Mouse (Mus musculus) stomach, embryonic 15.5 days (tissue): ENCODE measurements around the gene Tk1. TPM values are rescaled to one million over a fixed set of nuclear protein-coding genes. Genes with fewer than 3 reads are reported as not detected.
A peak's percentile ranks its signal among the peaks of the same experiment; 100 is the strongest.

Experiments
- ATAC-seq: fragments of 200-750 bp; cut with Nextera tagmentation; 2 replicates; pipeline ENCODE4 v1.8.0; 2017; ENCODE audit warnings: low read depth, moderate number of reproducible peaks, moderate TSS enrichment; ENCODE audit not compliant: insufficient read depth, low FRiP score
- H3K27ac ChIP-seq: fragments of 300-500 bp; sonication (generic); 2 replicates; pipeline ENCODE4 v1.5.1; 2015; ENCODE audit warnings: mild to moderate bottlenecking, inconsistent platforms
- H3K27me3 ChIP-seq: fragments of 300-500 bp; sonication (generic); replicated peaks from 2 replicates; pipeline ENCODE4 v1.6.1; 2015; ENCODE audit warnings: inconsistent platforms
- H3K36me3 ChIP-seq: fragments of 300-500 bp; sonication (generic); 2 replicates; pipeline ENCODE4 v1.6.1; 2015; ENCODE audit warnings: inconsistent platforms
- H3K4me1 ChIP-seq: fragments of 300-500 bp; sonication (generic); 2 replicates; pipeline ENCODE4 v1.6.1; 2015; ENCODE audit warnings: inconsistent platforms
- H3K4me2 ChIP-seq: fragments of 300-500 bp; sonication (generic); 2 replicates; pipeline ENCODE4 v1.6.1; 2015; ENCODE audit warnings: mild to moderate bottlenecking, inconsistent platforms
- H3K4me3 ChIP-seq: fragments of 300-500 bp; sonication (generic); replicated peaks from 2 replicates; pipeline ENCODE4 v1.5.1; 2015; ENCODE audit warnings: inconsistent platforms
- H3K9ac ChIP-seq: fragments of 300-500 bp; sonication (generic); 2 replicates; pipeline ENCODE4 v1.6.1; 2015; ENCODE audit warnings: inconsistent platforms
- H3K9me3 ChIP-seq: fragments of 300-500 bp; sonication (generic); 2 replicates; pipeline ENCODE4 v1.6.1; 2016; ENCODE audit warnings: inconsistent platforms
- WGBS: fragments of 180-500 bp; shearing (Covaris S2); methylation state at CpG from one replicate; pipeline ENCODE4 v1.1.7; 2015; 5-methylcytosine and 5-hydroxymethylcytosine counted together
- polyA plus RNA-seq: library from polyadenylated mRNA; unstranded; fragments of >200 nt; fragmentation: Nextera tagmentation; extraction: Ambion mirVana; gene quantifications from 2 replicates; pipeline ENCODE4 v1.2.1, GENCODE M21; 2015

The Tk1 gene
- polyA plus RNA-seq, 1 experiment from 2014 or later, result 139 TPM

DNA sequence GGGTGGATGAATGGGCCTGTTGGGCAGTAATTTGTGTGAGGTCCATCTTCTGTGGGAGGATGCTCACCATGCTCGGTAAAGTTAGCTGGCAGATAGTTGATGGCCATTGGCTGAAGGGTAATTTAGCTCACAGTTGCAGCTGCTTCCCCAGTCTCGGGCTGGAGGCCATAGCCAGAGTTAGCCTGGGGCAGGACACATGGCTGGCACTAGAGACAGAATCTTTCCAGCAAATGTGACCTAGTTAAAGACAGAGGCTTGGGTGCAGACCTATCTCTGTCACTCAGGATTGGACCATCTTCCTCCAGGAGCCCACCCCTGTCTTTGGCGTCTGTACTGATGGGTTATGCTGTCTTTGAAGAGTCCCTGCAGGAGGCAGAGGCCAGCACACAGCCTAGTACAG is 32.5 kb upstream of the Tk1 start:
- H3K4me2 ChIP-seq, result no peak overlapping the region
- no peak overlapping the region for H3K9ac ChIP-seq
- 0 out of 2 replicates have a peak, but pooled peaks cover 2% of the 10 kb centered on the region for H3K4me1 ChIP-seq
- peaks cover 19% of the 10 kb centered on the region for H3K27me3 ChIP-seq
- 48% methylated on average over 3 of the region's 3 CpGs for WGBS
- ATAC-seq, result no peak
- H3K27ac ChIP-seq, result no peak overlapping the region
- H3K36me3 ChIP-seq, result peaks cover 37% of the 10 kb centered on the region
- H3K9me3 ChIP-seq, result no peaks in the 10 kb centered on the region
- H3K4me3 ChIP-seq, result no peak overlapping the region

DNA sequence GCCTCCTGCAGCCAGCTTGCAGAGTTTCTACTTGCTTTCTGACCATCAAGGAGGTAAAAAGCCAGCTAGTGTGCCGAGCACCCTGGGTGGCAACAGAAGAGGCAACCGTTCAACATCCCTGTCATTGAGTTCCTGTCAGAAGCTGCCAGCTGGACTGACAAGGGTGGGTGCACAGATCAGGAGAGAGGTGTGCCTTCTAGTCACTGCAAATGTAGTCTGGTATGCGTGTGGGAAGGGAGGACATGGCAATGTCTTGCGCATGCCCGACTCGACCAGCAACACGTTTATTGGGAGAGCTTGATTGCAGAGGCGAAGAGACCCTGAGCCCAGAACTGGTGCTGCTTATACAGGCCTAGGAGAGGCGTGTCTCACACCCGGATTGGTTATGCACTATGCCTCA is 31.6 kb upstream of the Tk1 start:
- H3K9ac ChIP-seq, result no peak overlapping the region
- H3K4me2 ChIP-seq, result no peak overlapping the region
- no peak overlapping the region for H3K27ac ChIP-seq
- H3K4me1 ChIP-seq, result 0 out of 2 replicates have a peak, but pooled peaks cover 2% of the 10 kb centered on the region
- peaks cover 46% of the 10 kb centered on the region for H3K36me3 ChIP-seq
- peaks cover 19% of the 10 kb centered on the region for H3K27me3 ChIP-seq
- no peak for ATAC-seq
- WGBS, result 91% methylated on average over 10 of the region's 10 CpGs
- H3K4me3 ChIP-seq, result no peak overlapping the region
- no peaks in the 10 kb centered on the region for H3K9me3 ChIP-seq

DNA sequence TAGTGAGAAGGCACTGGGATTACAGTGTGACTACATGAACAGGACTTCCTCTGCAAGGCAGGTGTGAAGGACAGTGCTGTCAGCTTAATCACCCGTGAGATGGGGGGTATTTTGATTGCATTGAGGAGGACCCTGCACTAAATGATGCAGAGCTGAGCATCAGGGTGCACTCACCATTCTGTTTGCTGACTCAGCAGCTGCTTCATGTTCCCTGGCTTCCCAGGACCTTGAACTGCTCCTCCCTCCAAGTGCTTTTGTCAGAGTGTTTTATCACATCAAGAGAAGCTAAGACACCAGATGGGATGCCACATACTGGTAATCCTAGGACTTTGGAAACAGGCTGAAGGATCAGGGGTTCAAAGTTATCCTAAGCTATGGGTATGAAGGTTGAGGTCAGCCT is 30.1 kb upstream of the Tk1 start:
- WGBS, result 65% methylated on average over 1 of the region's 1 CpGs
- Histone ChIP-seq H3K36me3 (peaks cover 53% of the 10 kb centered on the region), H3K27me3 (peaks cover 14% of the 10 kb centered on the region), H3K4me1 (0 out of 2 replicates have a peak, but pooled peaks cover 5% of the 10 kb centered on the region), H3K4me2 (no peak overlapping the region), H3K9ac (no peak overlapping the region), H3K27ac (no peak overlapping the region), H3K9me3 (no peaks in the 10 kb centered on the region), H3K4me3 (no peak overlapping the region)
- ATAC-seq, result no peak

DNA sequence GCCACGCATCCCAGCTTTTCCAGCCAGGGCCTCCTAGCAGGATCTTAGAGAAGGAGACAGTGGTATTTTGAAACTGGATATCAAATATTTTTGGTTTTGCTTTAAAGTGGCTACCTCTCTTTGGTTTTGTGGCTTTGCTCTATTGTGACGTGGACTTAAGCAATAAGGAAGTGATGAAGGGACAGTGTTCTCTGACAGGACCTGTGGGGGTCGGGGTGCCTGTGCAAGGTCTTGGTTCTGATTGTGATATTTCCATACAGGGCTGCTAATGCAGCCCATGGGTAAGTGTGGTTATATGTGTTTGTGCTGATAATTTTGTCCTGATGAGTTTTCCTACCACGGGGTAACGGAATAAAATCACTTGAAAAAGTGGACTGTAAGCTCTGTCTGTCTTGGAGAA is 29.5 kb upstream of the Tk1 start:
- H3K9me3 ChIP-seq, result no peaks in the 10 kb centered on the region
- 94% methylated on average over 5 of the region's 5 CpGs for WGBS
- no peak overlapping the region for H3K9ac ChIP-seq
- H3K27me3 ChIP-seq, result peaks cover 8% of the 10 kb centered on the region
- peaks cover 53% of the 10 kb centered on the region for H3K36me3 ChIP-seq
- H3K4me1 ChIP-seq, result peaks cover 7% of the 10 kb centered on the region
- H3K4me2 ChIP-seq, result no peak overlapping the region
- H3K4me3 ChIP-seq, result no peak overlapping the region
- no peak overlapping the region for H3K27ac ChIP-seq
- no peak for ATAC-seq

DNA sequence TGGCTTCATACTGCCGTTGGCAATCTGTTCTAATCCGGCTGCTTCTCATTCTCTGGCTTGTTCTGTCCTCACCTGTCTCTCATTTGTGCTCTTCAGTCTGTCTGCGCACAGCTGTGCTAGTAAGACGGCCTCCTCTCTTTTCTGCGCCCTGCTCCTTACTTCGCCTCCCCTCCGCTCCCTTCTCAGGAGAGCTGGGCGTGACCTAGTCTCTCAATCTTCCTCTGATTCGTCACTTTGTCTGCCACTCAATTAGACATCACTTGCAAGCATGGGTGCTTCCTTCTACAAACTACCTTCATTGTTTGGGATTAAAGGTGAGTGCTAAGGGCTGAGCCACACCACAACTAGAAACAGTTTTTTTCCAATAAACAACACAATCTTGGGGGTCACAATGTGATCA is 28.3 kb upstream of the Tk1 start:
- H3K4me2 ChIP-seq, result no peak overlapping the region
- H3K4me1 ChIP-seq, result peaks cover 18% of the 10 kb centered on the region
- no peak for ATAC-seq
- H3K4me3 ChIP-seq, result no peak overlapping the region
- no peak overlapping the region for H3K27ac ChIP-seq
- H3K9me3 ChIP-seq, result no peaks in the 10 kb centered on the region
- no peaks in the 10 kb centered on the region for H3K27me3 ChIP-seq
- WGBS, result 90% methylated on average over 9 of the region's 9 CpGs
- H3K9ac ChIP-seq, result no peak overlapping the region
- H3K36me3 ChIP-seq, result peaks cover 53% of the 10 kb centered on the region

DNA sequence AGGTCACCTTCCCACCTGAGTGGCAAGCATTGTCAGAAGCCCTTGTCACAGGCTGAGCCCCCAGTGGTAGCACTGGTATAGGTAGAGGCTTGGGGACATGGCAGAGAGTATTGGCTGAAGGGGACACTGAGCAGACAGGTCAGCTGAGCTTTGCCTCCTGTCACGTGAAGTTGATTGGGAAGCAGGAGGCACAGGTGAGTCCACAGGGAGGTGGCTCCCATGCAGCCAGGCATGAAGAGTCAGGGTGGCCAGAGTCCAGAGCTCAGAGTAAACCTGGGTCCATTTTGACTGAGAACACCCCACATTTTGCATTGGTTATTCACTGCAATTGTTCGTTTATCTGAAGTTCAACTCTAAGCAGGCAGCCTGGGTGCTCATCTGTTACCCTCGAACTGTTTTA is 27.0 kb upstream of the Tk1 start:
- no peak overlapping the region for H3K27ac ChIP-seq

DNA sequence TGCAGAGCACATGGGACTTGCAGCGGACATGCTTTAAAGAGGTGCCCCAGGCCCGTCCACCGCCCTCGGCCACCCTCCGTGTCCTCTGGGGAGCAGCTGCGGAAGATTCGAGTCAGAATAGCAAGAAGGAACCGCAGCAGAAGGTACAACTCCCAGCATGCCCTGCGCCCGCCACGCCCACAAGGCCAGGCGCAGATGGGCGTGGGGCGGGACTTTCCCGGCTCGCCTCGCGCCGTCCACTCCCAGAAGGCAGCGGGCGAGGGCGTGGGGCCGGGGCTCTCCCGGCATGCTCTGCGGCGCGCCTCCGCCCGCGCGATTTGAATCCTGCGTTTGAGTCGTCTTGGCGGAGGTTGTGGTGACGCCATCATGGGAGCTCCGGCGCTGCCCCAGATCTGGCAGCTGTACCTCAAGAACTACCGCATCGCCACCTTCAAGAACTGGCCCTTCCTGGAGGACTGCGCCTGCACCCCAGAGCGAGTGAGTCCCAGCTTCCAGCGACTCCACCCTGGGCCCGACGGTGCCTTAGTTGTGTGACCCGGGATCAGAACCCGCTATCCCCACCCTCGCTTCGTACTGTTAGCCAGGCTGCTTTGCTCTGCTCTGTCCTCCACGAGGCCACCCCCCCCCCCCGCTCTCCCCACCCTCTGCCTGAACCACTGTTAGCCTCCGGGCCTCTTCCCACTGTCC is 23.2 kb upstream of the Tk1 start, which contains the start of gene Birc5:
TSS of gene Birc5 (plus strand) at position 267 of the 687 bp plus-strand sequence.
- H3K36me3 ChIP-seq, result peaks cover 22% of the 10 kb centered on the region
- H3K27me3 ChIP-seq, result no peaks in the 10 kb centered on the region
- H3K4me2 ChIP-seq, result peak within 1 kb of the TSS; percentile 89
- no peaks in the 10 kb centered on the region for H3K9me3 ChIP-seq
- ATAC-seq, result peak; percentile 95
- peak within 1 kb of the TSS; percentile 84 for H3K9ac ChIP-seq
- peak within 1 kb of the TSS; percentile 99 for H3K27ac ChIP-seq
- H3K4me1 ChIP-seq, result peaks cover 32% of the 10 kb centered on the region
- peak within 1 kb of the TSS; percentile 71 for H3K4me3 ChIP-seq
- under 1% methylated on average over 51 of the region's 51 CpGs for WGBS

More for the DNA sequence above, 27.0 kb upstream of the Tk1 start:
- Histone ChIP-seq H3K9me3 (no peaks in the 10 kb centered on the region), H3K27me3 (no peaks in the 10 kb centered on the region), H3K4me1 (peaks cover 22% of the 10 kb centered on the region), H3K4me2 (no peak overlapping the region), H3K36me3 (peaks cover 53% of the 10 kb centered on the region), H3K4me3 (no peak overlapping the region), H3K9ac (no peak overlapping the region)
- ATAC-seq, result no peak
- WGBS, result 78% methylated on average over 3 of the region's 3 CpGs

DNA sequence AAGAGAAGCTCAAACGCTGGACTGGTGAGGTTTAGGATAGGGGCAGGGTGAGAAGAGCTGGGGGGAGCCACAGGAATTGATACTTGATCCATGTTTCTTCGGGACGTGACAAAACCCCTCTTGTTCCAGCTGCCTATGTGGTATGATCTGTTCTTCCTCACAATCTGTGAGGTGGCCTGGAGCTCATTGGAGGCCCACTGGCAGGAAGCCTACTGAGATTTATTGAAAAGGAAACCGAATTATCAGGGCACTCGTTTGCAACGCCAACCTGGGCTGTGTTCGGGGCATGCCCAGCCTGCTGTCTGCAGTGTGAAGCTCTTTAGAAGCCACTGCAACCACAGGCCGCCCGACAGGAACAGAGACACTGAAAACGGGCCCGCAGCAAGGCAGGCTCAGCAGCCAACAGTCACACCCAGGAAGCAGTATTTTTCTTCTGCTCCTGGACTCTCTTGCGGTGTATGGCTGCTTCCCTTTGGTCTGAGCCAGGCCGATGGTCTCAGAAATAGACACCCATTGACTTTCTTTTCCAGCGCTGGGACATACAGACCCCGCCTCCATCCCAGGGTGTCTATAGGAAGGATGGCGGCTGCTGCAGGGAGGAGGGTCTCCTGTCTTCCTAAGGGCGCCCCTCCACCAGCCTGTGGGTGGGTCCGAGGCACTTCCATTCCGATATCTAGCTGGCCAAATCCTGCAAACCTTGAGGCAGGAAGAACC is 22.5 kb upstream of the Tk1 start:
- WGBS, result 6% methylated on average over 19 of the region's 19 CpGs
- H3K4me2 ChIP-seq, result peak overlapping the region; percentile 89
- H3K27ac ChIP-seq, result peak overlapping the region; percentile 99
- H3K4me3 ChIP-seq, result peak overlapping the region; percentile 71
- peaks cover 16% of the 10 kb centered on the region for H3K36me3 ChIP-seq
- peaks cover 32% of the 10 kb centered on the region for H3K4me1 ChIP-seq
- no peaks in the 10 kb centered on the region for H3K9me3 ChIP-seq
- no peaks in the 10 kb centered on the region for H3K27me3 ChIP-seq
- H3K9ac ChIP-seq, result peak overlapping the region; percentile 84
- ATAC-seq, result peak; percentile 65

DNA sequence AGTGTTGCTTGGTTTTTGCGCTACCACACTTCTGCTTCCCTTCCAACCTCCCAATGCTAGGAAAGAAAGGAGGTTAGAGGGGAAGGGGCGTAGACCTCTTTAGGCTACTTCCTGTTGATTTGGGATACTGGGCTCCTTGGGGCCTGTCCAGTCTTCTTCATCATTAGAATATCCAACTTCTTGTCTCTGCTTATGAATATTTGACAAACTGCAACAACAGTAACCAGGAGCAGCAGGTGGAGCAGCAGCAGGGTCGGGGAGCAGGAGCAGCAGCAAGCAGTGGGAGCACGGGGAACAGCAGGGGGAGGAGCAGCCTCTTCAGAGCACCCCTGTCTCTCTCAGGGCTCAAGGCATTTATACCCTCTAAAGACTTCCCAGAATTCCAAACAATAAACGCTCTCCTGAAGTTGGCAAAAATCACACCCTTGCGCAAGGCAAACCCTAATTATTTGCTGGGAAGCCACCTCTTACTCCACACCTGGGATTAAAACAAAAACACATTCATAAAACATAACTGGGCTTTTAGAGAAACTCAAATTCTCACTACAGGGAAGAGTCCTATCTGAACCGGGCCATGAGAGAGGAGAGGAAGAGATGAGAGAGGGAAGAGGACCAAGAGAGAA is 21.8 kb upstream of the Tk1 start:
- ATAC-seq, result no peak
- H3K27me3 ChIP-seq, result no peaks in the 10 kb centered on the region
- H3K4me2 ChIP-seq, result peak overlapping the region; percentile 89
- peak overlapping the region; percentile 84; the same call in 1 of the 2 replicates for H3K9ac ChIP-seq
- H3K27ac ChIP-seq, result peak overlapping the region; percentile 99
- WGBS, result 70% methylated on average over 7 of the region's 7 CpGs
- peak overlapping the region; percentile 71 for H3K4me3 ChIP-seq
- H3K9me3 ChIP-seq, result no peaks in the 10 kb centered on the region
- peaks cover 10% of the 10 kb centered on the region for H3K36me3 ChIP-seq
- peaks cover 32% of the 10 kb centered on the region for H3K4me1 ChIP-seq

DNA sequence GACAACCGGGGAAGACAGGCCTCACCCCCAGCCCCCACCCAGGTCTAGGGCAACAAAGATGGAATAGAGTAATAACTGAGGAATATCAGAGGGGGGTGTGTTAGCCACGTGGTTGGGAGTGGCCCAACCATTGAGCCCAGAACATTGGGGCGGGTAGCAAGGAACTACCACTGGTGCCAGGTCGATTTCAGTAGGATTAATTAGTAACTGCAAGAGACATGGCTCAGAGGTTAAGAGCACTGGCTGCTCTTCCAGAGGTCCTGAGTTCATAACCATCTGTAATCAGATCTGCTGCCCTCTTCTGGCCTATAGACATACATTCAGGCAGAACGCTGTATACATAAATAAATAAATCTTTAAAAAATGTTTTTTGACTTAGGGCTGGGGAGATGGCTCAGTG is 20.7 kb upstream of the Tk1 start:
- 43% methylated on average over 5 of the region's 5 CpGs for WGBS
- ATAC-seq, result 0 out of 2 replicates have a peak, but pooled peaks have one; percentile 4
- no peaks in the 10 kb centered on the region for H3K9me3 ChIP-seq
- H3K27me3 ChIP-seq, result no peaks in the 10 kb centered on the region
- H3K9ac ChIP-seq, result no peak overlapping the region
- no peak overlapping the region for H3K4me2 ChIP-seq
- H3K27ac ChIP-seq, result no peak overlapping the region
- H3K4me1 ChIP-seq, result peaks cover 32% of the 10 kb centered on the region
- no peak overlapping the region for H3K4me3 ChIP-seq
- H3K36me3 ChIP-seq, result 0 out of 2 replicates have a peak, but pooled peaks cover 2% of the 10 kb centered on the region

DNA sequence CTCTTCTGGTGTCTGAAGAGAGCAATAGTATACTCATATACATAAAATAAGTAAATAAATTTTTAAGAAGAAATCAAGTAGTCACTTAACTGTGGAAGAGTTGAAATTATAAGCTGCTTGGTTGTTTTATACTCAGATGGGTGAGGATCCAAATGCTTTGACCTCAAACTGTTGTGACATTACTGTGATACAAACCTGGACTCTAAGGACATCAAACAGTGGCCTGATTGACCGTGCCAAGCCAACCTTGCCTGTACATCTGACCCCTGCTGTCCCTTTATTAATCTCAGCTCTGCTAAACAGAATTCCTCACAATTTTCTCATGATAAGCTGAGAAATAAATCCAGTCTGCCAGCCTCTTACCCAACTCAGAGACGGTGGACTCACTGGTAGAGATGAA is 19.8 kb upstream of the Tk1 start:
- 77% methylated on average over 2 of the region's 2 CpGs for WGBS
- no peak overlapping the region for H3K27ac ChIP-seq
- no peaks in the 10 kb centered on the region for H3K9me3 ChIP-seq
- no peak overlapping the region for H3K4me2 ChIP-seq
- H3K36me3 ChIP-seq, result no peaks in the 10 kb centered on the region
- no peak overlapping the region for H3K9ac ChIP-seq
- ATAC-seq, result no peak
- no peaks in the 10 kb centered on the region for H3K27me3 ChIP-seq
- no peak overlapping the region for H3K4me3 ChIP-seq
- H3K4me1 ChIP-seq, result peaks cover 27% of the 10 kb centered on the region

DNA sequence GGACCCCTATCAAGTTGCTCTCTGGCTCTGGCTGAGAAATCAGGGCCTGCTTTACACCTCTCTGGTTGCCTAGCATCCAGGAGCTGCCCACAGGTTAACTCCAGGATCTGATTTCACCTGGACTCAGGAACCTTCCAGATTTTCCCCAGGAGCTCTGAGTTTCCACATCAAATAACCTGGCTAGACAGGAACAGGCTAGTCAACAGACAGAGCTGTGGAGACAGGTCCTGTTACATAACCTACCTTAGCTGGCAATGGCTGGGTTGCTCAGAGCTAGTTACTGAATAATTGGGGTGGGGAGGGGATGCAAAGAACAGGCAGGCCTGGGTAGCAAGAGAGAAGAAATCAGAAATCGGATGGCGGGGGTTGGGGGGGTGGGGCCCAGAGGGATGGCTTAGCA is 19.1 kb upstream of the Tk1 start:
- H3K4me1 ChIP-seq, result peaks cover 21% of the 10 kb centered on the region
- no peak for ATAC-seq
- H3K9ac ChIP-seq, result no peak overlapping the region
- no peak overlapping the region for H3K4me2 ChIP-seq
- no peaks in the 10 kb centered on the region for H3K36me3 ChIP-seq
- H3K27ac ChIP-seq, result no peak overlapping the region
- H3K27me3 ChIP-seq, result no peaks in the 10 kb centered on the region
- H3K9me3 ChIP-seq, result no peaks in the 10 kb centered on the region
- H3K4me3 ChIP-seq, result no peak overlapping the region
- 54% methylated on average over 2 of the region's 2 CpGs for WGBS
